In genomic region chr12:17696395-17696794, GRCm38 (mm10) we compare ENCODE assay signal across 21 mouse cellular contexts. TPM values are rescaled to one million over a fixed set of nuclear protein-coding genes. Genes with fewer than 3 reads are reported as not detected.
DNase-seq lines count a peak whose midpoint lies in the region; ATAC-seq lines count a peak whose summit lies in the region.
"Had no signal": no experiment of that assay in that cellular context is flagged by ENCODE, and none has a peak within 500 bp of the region (broad histone marks: within the 10 kb centered on the region; RNA-seq: fewer than 3 reads in every experiment).

No protein-coding gene starts in this region.

- H3K36me3 ChIP-seq in hindbrain, embryonic 13.5 days: no peaks in the 10 kb centered on the region
- H3K36me3 ChIP-seq: embryonic facial prominence, embryonic 10.5 days; embryonic facial prominence, embryonic 12.5 days; forebrain, embryonic 15.5 days; G1E had no signal

- no peak overlapping the region for H3K9ac ChIP-seq in hindbrain, embryonic 13.5 days
- H3K9ac ChIP-seq: embryonic facial prominence, embryonic 12.5 days; forebrain, embryonic 13.5 days; forebrain, embryonic 15.5 days; forebrain, postnatal 0 days had no signal

- no peak overlapping the region for H3K4me3 ChIP-seq in hindbrain, embryonic 13.5 days
- H3K4me3 ChIP-seq: embryonic facial prominence, embryonic 10.5 days; embryonic facial prominence, embryonic 12.5 days; forebrain, embryonic 13.5 days; forebrain, embryonic 15.5 days had no signal

- H3K4me2 ChIP-seq in hindbrain, embryonic 13.5 days: no peak overlapping the region
- H3K4me2 ChIP-seq: embryonic facial prominence, embryonic 12.5 days; forebrain, embryonic 13.5 days; forebrain, embryonic 15.5 days had no signal

- peaks cover 70% of the 10 kb centered on the region for H3K4me1 ChIP-seq in hindbrain, embryonic 13.5 days (replicated peaks)

- 93% methylated on average over 7 of the region's 7 CpGs for WGBS in hindbrain, embryonic 13.5 days

- no peaks in the 10 kb centered on the region for H3K9me3 ChIP-seq in hindbrain, embryonic 13.5 days
- H3K9me3 ChIP-seq: embryonic facial prominence, embryonic 10.5 days; embryonic facial prominence, embryonic 12.5 days; forebrain, embryonic 13.5 days; forebrain, embryonic 15.5 days had no signal

- 0 out of 2 replicates have a peak, but pooled peaks cover 7% of the 10 kb centered on the region for H3K27me3 ChIP-seq in hindbrain, embryonic 13.5 days
- H3K27me3 ChIP-seq: embryonic facial prominence, embryonic 12.5 days; forebrain, embryonic 13.5 days; forebrain, embryonic 15.5 days; Patski had no signal

- no peak overlapping the region for H3K27ac ChIP-seq in hindbrain, embryonic 13.5 days
- H3K27ac ChIP-seq: embryonic facial prominence, embryonic 10.5 days; embryonic facial prominence, embryonic 12.5 days; forebrain, embryonic 13.5 days; forebrain, embryonic 15.5 days had no signal

- DNase-seq in cerebellum, adult 18-20 months: peak; percentile 45 to 47
- DNase-seq in cerebellum, adult 11-12 months: no peak
- DNase-seq in cerebellum, adult 8-10 months: peak; percentile 32
- no peak for DNase-seq in cerebellum, adult 11 months
- peak; percentile 47 for DNase-seq in cerebellum, adult 9-11 months
- no peak for DNase-seq in cerebellum, postnatal 10 days
- DNase-seq in cerebellum, postnatal 14 days: peak; percentile 38 to 41
- DNase-seq: adrenal gland, adult 8-10 months; adrenal gland, postnatal 14 days; adrenal gland, postnatal 36 days; B cell, adult 2 months; forebrain, postnatal 0 days had no signal

- no peak for ATAC-seq in hindbrain, embryonic 13.5 days (ENCODE audit: low FRiP score)
- ATAC-seq: activated CD4-positive, CD25-positive, alpha-beta regulatory T cell, adult 4 months; CD4-positive, CD25-positive, alpha-beta regulatory T cell, adult 4 months; forebrain, embryonic 13.5 days; forebrain, embryonic 15.5 days; forebrain, postnatal 0 days; Patski had no signal

RNA-seq across cellular contexts. Expression of gene Hpcal1, which starts 5.7 kb away (rescaled TPM):
- polyA plus RNA-seq in hindbrain, embryonic 13.5 days (2015; fragmentation: Nextera tagmentation; extraction: Ambion mirVana): 77.6 and 79.9 TPM in 2 replicates
- polyA plus RNA-seq: G1E had no signal

Comparison
In these comparisons a context has a peak if more than half of its experiments do, and no peak if none do; other contexts are left out.
1. DNase-seq: peak in cerebellum, adult 18-20 months (2 of 2), cerebellum, adult 8-10 months (single experiment), cerebellum, adult 9-11 months (single experiment) and cerebellum, postnatal 14 days (2 of 2); none in cerebellum, adult 11-12 months (single experiment), cerebellum, adult 11 months (single experiment) and cerebellum, postnatal 10 days (0 of 2).